Comparison of ENCODE assay signal across 9 mouse cellular contexts in genomic region chr8:123443576-123443921, GRCm38 (mm10). TPM values are rescaled to one million over a fixed set of nuclear protein-coding genes. Genes with fewer than 3 reads are reported as not detected.
DNase-seq lines count a peak whose midpoint lies in the region; ATAC-seq and TF ChIP-seq lines count a peak whose summit lies in the region.
"Had no signal": no experiment of that assay in that cellular context is flagged by ENCODE, and none has a peak within 500 bp of the region (broad histone marks: within the 10 kb centered on the region; RNA-seq: fewer than 3 reads in every experiment).

No protein-coding gene starts in this region.

- DNase-seq in 3T3-L1 (ENCODE audit: low read depth, low spot score) (peak; percentile 20), 416B (ENCODE audit: low read depth) (peak; percentile 74)
- DNase-seq in adrenal gland, postnatal 14 days, result no peak
- no peak for DNase-seq in adrenal gland, adult (ENCODE audit: inconsistent age in 2 of 2, low spot score in 1 of 2)
- no peak for DNase-seq in layer of hippocampus, postnatal 10 days (ENCODE audit: low spot score in 2 of 2)

- H3K4me3 ChIP-seq in forebrain, embryonic 16.5 days (replicated peaks; ENCODE audit: low read length), result peak overlapping the region; percentile 84
- peak overlapping the region; percentile 57 for H3K4me3 ChIP-seq in limb, embryonic 13.5 days
- H3K4me3 ChIP-seq in small intestine, adult 2 months (ENCODE audit: low read depth, low read length), result peak overlapping the region; percentile 83

- no peaks in the 10 kb centered on the region for H3K27me3 ChIP-seq in forebrain, embryonic 16.5 days (replicated peaks; ENCODE audit: control insufficient read depth, insufficient read depth, low read length)
- H3K27me3 ChIP-seq in limb, embryonic 13.5 days, result no peaks in the 10 kb centered on the region
- no peaks in the 10 kb centered on the region for H3K27me3 ChIP-seq in small intestine, adult 2 months (ENCODE audit: control insufficient read depth, insufficient read depth, low read length)

- H3K27ac ChIP-seq in forebrain, embryonic 16.5 days (ENCODE audit: low read length), result no peak overlapping the region; the same call in 1 of the 2 replicates
- H3K27ac ChIP-seq in limb, embryonic 13.5 days, result no peak overlapping the region
- no peak overlapping the region for H3K27ac ChIP-seq in small intestine, adult 2 months (ENCODE audit: insufficient read depth, low read depth, low read length)

- TF ChIP-seq CTCF in small intestine, adult 2 months (IDR thresholded peaks at IDR 0.05; ENCODE audit: extremely low read depth, insufficient read length, insufficient replicate concordance, low read depth, low read length), result no peak

- peak overlapping the region; percentile 83 for H3K9ac ChIP-seq in forebrain, embryonic 16.5 days (replicated peaks; ENCODE audit: low read depth, low read length)
- H3K9ac ChIP-seq in limb, embryonic 13.5 days, result peak overlapping the region; percentile 83

- no peak for ATAC-seq in forebrain, embryonic 16.5 days
- no peak for ATAC-seq in limb, embryonic 13.5 days (ENCODE audit: low FRiP score, low read depth)

- 19% methylated on average over 4 of the region's 4 CpGs for WGBS in forebrain, embryonic 16.5 days
- 32% methylated on average over 4 of the region's 4 CpGs for WGBS in limb, embryonic 13.5 days
- 4% methylated on average over 4 of the region's 4 CpGs for WGBS in small intestine, adult 2 months

- no peaks in the 10 kb centered on the region for H3K9me3 ChIP-seq in forebrain, embryonic 16.5 days (ENCODE audit: control insufficient read depth, low read length)
- no peaks in the 10 kb centered on the region for H3K9me3 ChIP-seq in limb, embryonic 13.5 days

- H3K4me1 ChIP-seq in forebrain, embryonic 16.5 days (replicated peaks; ENCODE audit: control insufficient read depth, insufficient read depth, low read length), result peaks cover 12% of the 10 kb centered on the region
- H3K4me1 ChIP-seq in limb, embryonic 13.5 days, result peaks cover 11% of the 10 kb centered on the region
- H3K4me1 ChIP-seq in small intestine, adult 2 months (ENCODE audit: control insufficient read depth, insufficient read depth, insufficient read length, low read length), result peaks cover 8% of the 10 kb centered on the region

- TF ChIP-seq POLR2A in small intestine, adult 2 months (IDR thresholded peaks at IDR 0.05; ENCODE audit: low read depth, low read length), result no peak

- peak overlapping the region; percentile 83 for H3K4me2 ChIP-seq in forebrain, embryonic 16.5 days (ENCODE audit: low read length)
- peak overlapping the region; percentile 77 for H3K4me2 ChIP-seq in limb, embryonic 13.5 days (replicated peaks)

- H3K36me3 ChIP-seq in forebrain, embryonic 16.5 days (ENCODE audit: control insufficient read depth, insufficient read depth), result no peaks in the 10 kb centered on the region
- H3K36me3 ChIP-seq in limb, embryonic 13.5 days, result peaks cover 20% of the 10 kb centered on the region
- H3K36me3 ChIP-seq in small intestine, adult 2 months (ENCODE audit: control insufficient read depth, insufficient read depth, low read length), result no peaks in the 10 kb centered on the region

RNA-seq across cellular contexts. Expression of gene Def8, which starts 20.2 kb away (rescaled TPM):
- polyA plus RNA-seq in forebrain, embryonic 16.5 days (2015; fragmentation: Nextera tagmentation; extraction: Ambion mirVana), result 43.9 and 48.3 TPM in 2 replicates
- polyA plus RNA-seq in limb, embryonic 13.5 days (2015; fragmentation: Nextera tagmentation; extraction: Ambion mirVana), result 38.3 and 41.7 TPM in 2 replicates
- polyA plus RNA-seq in small intestine, adult 2 months (2012; rRNA removed), result 14.9 and 18.4 TPM in 2 replicates
- 26.7 and 28.5 TPM in 2 replicates for total RNA-seq in adrenal gland, postnatal 14 days (2021)
- 10 to 100 TPM; 67.5 to 69.4 TPM for total RNA-seq in layer of hippocampus, postnatal 10 days (2021)

RNA-seq across cellular contexts. Expression of gene Tubb3, which starts 32.3 kb away (rescaled TPM):
- 1,828 and 2,004 TPM in 2 replicates for polyA plus RNA-seq in forebrain, embryonic 16.5 days (2015; fragmentation: Nextera tagmentation; extraction: Ambion mirVana)
- polyA plus RNA-seq in limb, embryonic 13.5 days (2015; fragmentation: Nextera tagmentation; extraction: Ambion mirVana), result 6.9 and 9.4 TPM in 2 replicates
- polyA plus RNA-seq in small intestine, adult 2 months (2012; rRNA removed), result 5.5 and 9.5 TPM in 2 replicates
- total RNA-seq in adrenal gland, postnatal 14 days (2021), result 7.3 and 32.4 TPM in 2 replicates
- total RNA-seq in layer of hippocampus, postnatal 10 days (2021), result 1,000 to 10,000 TPM; 1,031 to 1,094 TPM

RNA-seq across cellular contexts. Expression of gene Afg3l1, which starts 34.2 kb away (rescaled TPM):
- 52.3 and 54.4 TPM in 2 replicates for polyA plus RNA-seq in forebrain, embryonic 16.5 days (2015; fragmentation: Nextera tagmentation; extraction: Ambion mirVana)
- 58.6 and 66.3 TPM in 2 replicates for polyA plus RNA-seq in limb, embryonic 13.5 days (2015; fragmentation: Nextera tagmentation; extraction: Ambion mirVana)
- 10.5 and 16.6 TPM in 2 replicates for polyA plus RNA-seq in small intestine, adult 2 months (2012; rRNA removed)
- 63.9 and 69.6 TPM in 2 replicates for total RNA-seq in adrenal gland, postnatal 14 days (2021)
- total RNA-seq in layer of hippocampus, postnatal 10 days (2021), result 10 to 100 TPM; 36.9 to 40.2 TPM

RNA-seq across cellular contexts. Expression of gene Mc1r, which starts 36.6 kb away (rescaled TPM):
- 0.09 and 0.12 TPM in 2 replicates for polyA plus RNA-seq in forebrain, embryonic 16.5 days (2015; fragmentation: Nextera tagmentation; extraction: Ambion mirVana)
- 0.05 TPM in 1 of 2 replicates, not detected in the other for polyA plus RNA-seq in limb, embryonic 13.5 days (2015; fragmentation: Nextera tagmentation; extraction: Ambion mirVana)
- not detected in 2 replicates for polyA plus RNA-seq in small intestine, adult 2 months (2012; rRNA removed)
- not detected in 2 replicates for total RNA-seq in adrenal gland, postnatal 14 days (2021)
- total RNA-seq in layer of hippocampus, postnatal 10 days (2021), result under 1 TPM in 1 of 2 experiments, not detected in 1; 0.09 TPM
- polyA plus RNA-seq: gonadal fat pad, adult 2 months had no signal

Comparison
In these comparisons a context has a peak if more than half of its experiments do, and no peak if none do; other contexts are left out.
1. DNase-seq: peak in 3T3-L1 (single experiment) and 416B (single experiment); none in adrenal gland, postnatal 14 days (single experiment), adrenal gland, adult (0 of 2) and layer of hippocampus, postnatal 10 days (0 of 2).
2. RNA of gene Tubb3, which starts 32.3 kb away (polyA plus RNA-seq): 1,828 to 2,004 TPM in forebrain, embryonic 16.5 days; 5.5 to 9.5 TPM in small intestine, adult 2 months and 6.9 to 9.4 TPM in limb, embryonic 13.5 days; every median in the first group is over 100 times any median in the second.
3. Peak in every context shown above with its lines, with median percentiles within 50 percentile points of each other: H3K4me3 ChIP-seq.